Mouse (Mus musculus) macrophage (primary cell): ENCODE results near the gene Specc1. TPM values are rescaled to one million over a fixed set of nuclear protein-coding genes. Genes with fewer than 3 reads are reported as not detected.

ENCODE experiments used
- H3K27ac ChIP-seq: fragments of 350-480 bp; formaldehyde crosslinking; 2 replicates; pipeline ENCODE4 v1.9.0; 2021
- H3K36me3 ChIP-seq: fragments of 350-480 bp; formaldehyde crosslinking; 2 replicates; pipeline ENCODE4 v1.9.0; 2021; ENCODE audit errors: inconsistent target
- H3K4me3 ChIP-seq: fragments of 350-480 bp; formaldehyde crosslinking; 2 replicates; pipeline ENCODE4 v1.9.0; 2021; ENCODE audit errors: inconsistent target
- H3K79me2 ChIP-seq: fragments of 350-480 bp; formaldehyde crosslinking; 2 replicates; pipeline ENCODE4 v1.9.0; 2021; ENCODE audit errors: inconsistent target
- WGBS: methylation state at CpG from one replicate; pipeline ENCODE4 v1.1.7; 2026; ENCODE audit warnings: inconsistent platforms; ENCODE audit not compliant: missing documents; 5-methylcytosine and 5-hydroxymethylcytosine counted together
- polyA plus RNA-seq: library from polyadenylated mRNA; stranded (reverse); fragments of 250-400 nt; gene quantifications from 3 replicates; pipeline ENCODE4 v1.2.4, GENCODE M21; 2018; ENCODE audit warnings: inconsistent platforms

The Specc1 gene
- polyA plus RNA-seq, 1 experiment from 2014 or later, result 116 TPM

DNA sequence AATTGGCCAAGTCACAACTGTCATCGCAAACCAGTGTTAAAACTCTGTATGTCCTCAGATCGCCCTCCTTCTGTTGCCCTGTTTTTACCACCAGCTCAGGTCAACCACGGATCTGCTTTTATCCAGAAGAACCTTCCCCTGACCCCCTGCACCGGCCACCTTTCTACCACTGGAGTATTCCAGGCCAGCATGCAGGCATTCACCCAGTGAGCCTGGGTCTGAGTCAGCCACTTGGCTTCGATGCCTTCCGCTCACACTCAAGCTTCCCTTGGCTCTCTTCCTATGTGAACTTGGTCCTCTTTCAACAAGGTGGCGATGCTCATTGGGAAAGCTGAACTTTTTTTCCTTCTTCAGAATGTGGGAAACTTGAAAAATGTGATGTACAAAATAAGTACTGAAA lies 113.6 kb downstream of the Specc1 start:
- 96% methylated on average over 5 of the region's 7 CpGs for WGBS
- peaks cover 3% of the 10 kb centered on the region; the same call in 1 of the 2 replicates for H3K36me3 ChIP-seq

DNA sequence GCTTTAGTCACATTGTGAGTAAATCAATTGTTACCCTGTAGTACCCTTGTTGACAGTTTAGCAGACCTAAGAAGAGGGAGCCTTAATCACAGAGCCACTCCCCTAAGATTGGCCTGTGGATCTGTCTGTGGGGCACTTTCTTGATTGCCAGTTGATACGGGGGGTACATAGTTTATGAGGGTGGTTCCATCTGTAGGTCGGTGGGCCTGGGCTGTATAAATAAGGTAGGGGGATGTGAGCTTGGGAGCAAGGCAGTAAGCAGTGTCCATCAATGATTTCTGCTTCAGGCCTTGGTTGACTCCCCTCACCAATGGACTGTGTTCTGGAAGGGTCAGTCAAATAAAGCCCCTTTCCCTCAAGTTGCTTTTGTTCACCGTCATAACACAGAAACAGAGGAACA lies 115.8 kb downstream of the Specc1 start:
- peaks cover 26% of the 10 kb centered on the region for H3K79me2 ChIP-seq
- peaks cover 3% of the 10 kb centered on the region; the same call in 1 of the 2 replicates for H3K36me3 ChIP-seq
- no peak overlapping the region for H3K4me3 ChIP-seq
- no peak overlapping the region for H3K27ac ChIP-seq
- 98% methylated on average over 3 of the region's 3 CpGs for WGBS

More for the DNA sequence above, 113.6 kb downstream of the Specc1 start:
- no peak overlapping the region for H3K4me3 ChIP-seq
- H3K79me2 ChIP-seq, result peaks cover 40% of the 10 kb centered on the region; the same call in 1 of the 2 replicates
- H3K27ac ChIP-seq, result no peak overlapping the region

DNA sequence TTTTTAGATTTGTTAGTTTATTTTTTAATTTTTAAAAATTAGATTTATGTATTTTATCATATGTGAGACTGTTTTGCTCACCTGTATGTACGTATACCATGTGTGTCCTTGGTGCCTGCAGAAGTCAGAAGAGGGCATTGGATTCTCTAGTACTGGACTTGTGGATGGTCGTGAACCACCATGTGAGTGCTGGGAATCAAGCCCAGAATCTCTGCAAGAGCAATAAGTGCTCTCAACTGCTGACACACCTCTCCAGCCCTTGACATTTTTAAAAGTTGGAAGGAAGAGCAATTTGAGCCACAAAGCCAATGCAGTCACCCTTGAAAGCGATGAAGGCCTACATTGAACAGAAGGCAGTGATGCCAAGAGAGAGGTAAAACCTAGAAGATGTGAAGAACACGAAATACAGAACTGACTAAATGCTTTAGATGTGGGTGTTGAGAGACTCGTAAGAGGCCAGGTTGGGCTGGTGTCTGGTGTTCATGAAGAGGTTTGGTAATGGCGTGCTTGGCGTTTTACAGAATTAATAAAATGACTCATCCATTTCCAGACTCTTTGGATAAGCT lies 117.1 kb downstream of the Specc1 start:
- Histone ChIP-seq H3K4me3 (no peak overlapping the region), H3K36me3 (peaks cover 3% of the 10 kb centered on the region; the same call in 1 of the 2 replicates), H3K79me2 (peaks cover 26% of the 10 kb centered on the region), H3K27ac (no peak overlapping the region)
- WGBS, result 93% methylated on average over 7 of the region's 7 CpGs

DNA sequence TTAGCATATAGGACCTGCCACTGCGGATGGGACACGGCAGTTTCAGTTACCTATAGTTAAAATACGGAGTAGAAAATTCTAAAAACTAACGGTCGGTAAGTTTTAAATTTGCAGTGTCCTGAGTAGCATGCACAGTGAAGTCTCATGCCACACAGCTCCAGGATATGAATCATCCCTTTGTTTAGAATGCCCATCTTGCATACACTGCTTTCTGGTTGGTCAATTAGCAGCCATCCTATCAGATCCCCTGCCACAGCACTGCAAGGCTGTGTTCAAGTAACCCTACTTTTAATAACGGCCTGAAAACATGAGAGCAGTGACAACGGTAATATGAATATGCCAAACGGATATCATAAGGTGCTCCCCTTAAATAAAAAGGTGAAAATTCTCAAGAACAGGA lies 118.0 kb downstream of the Specc1 start:
- no peak overlapping the region for H3K4me3 ChIP-seq
- H3K27ac ChIP-seq, result peak overlapping the region; percentile 24
- WGBS, result 91% methylated on average over 8 of the region's 8 CpGs
- peaks cover 23% of the 10 kb centered on the region for H3K79me2 ChIP-seq
- H3K36me3 ChIP-seq, result peaks cover 3% of the 10 kb centered on the region; the same call in 1 of the 2 replicates

DNA sequence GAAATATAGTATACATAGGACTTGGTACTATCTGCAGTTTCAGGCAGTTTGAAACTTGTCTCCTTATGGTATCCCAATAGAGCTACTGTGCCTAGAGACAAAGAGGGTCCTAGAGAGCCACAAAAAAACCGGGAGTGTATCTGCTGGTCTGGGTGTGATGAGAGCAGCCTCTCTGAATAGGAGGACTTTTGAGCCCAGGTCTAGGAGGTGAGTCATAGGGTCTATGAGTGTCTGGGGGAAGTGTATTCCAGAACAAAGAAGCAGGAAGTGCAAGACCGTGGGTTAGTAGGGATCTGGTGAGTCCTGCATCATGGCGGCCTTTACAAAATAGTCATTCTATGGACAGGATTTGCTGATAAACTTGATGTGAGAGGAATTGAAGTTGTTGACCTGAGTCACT lies 118.5 kb downstream of the Specc1 start:
- Histone ChIP-seq H3K36me3 (peaks cover 3% of the 10 kb centered on the region; the same call in 1 of the 2 replicates), H3K27ac (peak overlapping the region; percentile 24), H3K4me3 (no peak overlapping the region), H3K79me2 (peaks cover 18% of the 10 kb centered on the region)
- 79% methylated on average over 3 of the region's 3 CpGs for WGBS

DNA sequence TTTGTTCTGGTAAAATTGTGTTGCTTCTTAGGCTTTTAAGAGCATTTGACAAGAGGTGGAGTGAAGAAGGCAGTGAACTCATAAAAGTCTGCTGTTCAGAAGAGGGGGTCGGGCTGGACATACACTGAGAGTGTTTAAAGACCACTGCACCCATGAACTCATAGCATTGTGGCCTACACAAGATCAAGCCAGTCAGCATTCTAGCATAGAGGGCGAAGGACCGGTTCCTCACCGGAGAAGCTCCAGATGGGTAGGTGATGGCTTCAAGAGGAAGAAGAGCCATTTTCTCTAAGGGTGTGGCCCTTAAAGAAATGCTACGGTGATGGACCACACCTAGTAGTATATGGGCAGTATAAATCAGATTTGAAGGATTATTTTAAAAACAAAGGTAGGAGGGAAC lies 119.0 kb downstream of the Specc1 start:
- WGBS, result 87% methylated on average over 5 of the region's 5 CpGs
- Histone ChIP-seq H3K4me3 (no peak overlapping the region), H3K79me2 (peaks cover 16% of the 10 kb centered on the region), H3K27ac (peak overlapping the region; percentile 24), H3K36me3 (peaks cover 3% of the 10 kb centered on the region; the same call in 1 of the 2 replicates)

DNA sequence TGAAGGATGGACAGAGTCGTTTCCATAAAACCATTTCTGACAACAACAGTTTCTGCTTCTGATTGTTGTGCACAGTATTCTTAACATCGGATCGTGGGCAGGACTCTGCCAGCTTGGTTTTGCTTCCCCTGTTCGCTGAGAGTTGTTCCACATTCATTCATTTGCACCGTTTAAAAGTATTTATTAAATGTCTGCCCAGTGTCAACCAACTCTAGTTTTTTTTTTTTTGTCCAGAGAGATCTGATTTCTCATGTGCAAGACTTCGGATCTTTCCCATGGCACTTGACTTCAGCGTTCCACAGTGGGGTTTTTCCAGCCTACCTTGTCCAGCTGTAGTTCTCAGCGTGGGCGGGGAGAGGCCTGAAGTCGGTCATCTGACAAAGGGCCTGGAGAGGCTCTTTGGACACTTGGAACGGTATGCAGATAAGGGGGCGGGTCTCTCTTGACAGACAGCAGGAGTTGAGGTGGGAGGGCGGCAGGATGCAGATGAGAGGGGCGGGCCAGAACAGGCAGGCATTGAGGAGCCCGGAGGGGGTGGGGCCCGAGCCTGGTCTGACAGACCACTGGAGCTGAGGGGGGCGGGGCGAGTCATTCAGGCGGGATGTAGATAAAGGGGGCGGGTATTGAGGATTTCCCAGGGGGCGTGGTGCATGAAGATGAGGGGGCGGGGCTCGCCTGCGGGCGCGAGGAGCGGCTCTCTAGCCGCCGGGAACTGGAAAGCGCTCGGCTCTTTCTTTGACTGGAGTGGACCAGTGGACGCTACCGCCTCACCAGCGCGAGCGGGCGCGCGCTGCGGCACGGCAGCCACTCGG lies 120.0 kb downstream of the Specc1 start:
- WGBS, result 11% methylated on average over 41 of the region's 42 CpGs
- Histone ChIP-seq H3K27ac (no peak overlapping the region), H3K4me3 (no peak overlapping the region; the same call in 1 of the 2 replicates), H3K36me3 (no peaks in the 10 kb centered on the region), H3K79me2 (peaks cover 20% of the 10 kb centered on the region)

DNA sequence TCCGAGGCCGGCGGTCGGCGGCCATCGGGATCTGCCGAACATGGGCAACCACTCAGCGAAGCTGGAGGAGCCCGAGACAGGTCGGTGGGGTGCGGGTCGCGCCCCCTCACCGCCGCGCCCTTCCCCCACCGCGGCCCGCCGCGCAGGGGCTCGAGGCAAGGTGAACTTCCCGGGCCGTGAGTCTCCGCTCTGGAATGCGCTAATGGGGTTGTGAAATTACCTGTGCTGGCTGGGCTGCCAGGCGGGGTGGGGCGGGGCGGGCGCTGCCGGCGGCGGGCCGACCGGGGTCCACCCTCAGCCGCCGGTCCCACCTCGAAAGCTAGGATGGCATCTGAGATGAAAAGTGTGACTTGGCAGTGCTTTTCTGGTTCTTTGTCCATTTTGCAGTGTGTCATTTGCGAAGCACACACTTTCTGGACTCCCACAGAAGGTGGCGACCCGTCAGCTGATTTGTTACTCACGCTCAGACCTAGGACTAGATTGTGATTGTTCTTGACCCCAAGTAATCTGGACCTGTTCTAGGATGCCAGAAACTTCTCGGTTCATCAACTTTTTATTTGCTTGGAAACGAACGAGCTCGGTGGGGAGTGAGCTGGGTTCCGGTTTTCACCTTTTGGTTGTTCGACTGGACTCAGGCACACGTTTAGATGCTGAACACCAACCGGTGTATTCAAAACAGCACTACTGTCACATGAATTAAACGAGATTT lies 120.7 kb downstream of the Specc1 start:
- no peak overlapping the region for H3K27ac ChIP-seq
- WGBS, result 5% methylated on average over 46 of the region's 51 CpGs

DNA sequence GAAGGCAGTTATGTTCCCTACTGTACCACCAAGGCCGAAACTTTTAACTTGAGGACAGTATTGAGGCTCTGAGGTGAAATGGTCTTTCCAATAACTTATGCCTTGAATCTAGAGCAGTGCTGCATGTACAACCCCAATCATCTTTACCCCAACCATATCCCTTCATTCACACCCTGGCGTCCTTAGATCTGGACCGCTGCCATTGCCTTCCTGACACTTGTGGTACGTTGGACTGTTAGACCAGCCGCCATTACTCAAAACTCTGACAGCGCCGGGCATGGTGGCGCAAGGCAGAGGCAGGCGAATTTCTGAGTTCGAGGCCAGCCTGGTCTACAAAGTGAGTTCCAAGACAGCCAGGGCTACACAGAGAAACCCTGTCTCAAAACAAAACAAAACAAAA lies 121.8 kb downstream of the Specc1 start:
- no peak overlapping the region for H3K27ac ChIP-seq
- H3K36me3 ChIP-seq, result no peaks in the 10 kb centered on the region
- H3K79me2 ChIP-seq, result peaks cover 38% of the 10 kb centered on the region
- H3K4me3 ChIP-seq, result no peak overlapping the region
- 98% methylated on average over 8 of the region's 10 CpGs for WGBS

More for the DNA sequence above, 120.7 kb downstream of the Specc1 start:
- H3K36me3 ChIP-seq, result no peaks in the 10 kb centered on the region
- peaks cover 28% of the 10 kb centered on the region for H3K79me2 ChIP-seq
- H3K4me3 ChIP-seq, result peak overlapping the region; percentile 38

DNA sequence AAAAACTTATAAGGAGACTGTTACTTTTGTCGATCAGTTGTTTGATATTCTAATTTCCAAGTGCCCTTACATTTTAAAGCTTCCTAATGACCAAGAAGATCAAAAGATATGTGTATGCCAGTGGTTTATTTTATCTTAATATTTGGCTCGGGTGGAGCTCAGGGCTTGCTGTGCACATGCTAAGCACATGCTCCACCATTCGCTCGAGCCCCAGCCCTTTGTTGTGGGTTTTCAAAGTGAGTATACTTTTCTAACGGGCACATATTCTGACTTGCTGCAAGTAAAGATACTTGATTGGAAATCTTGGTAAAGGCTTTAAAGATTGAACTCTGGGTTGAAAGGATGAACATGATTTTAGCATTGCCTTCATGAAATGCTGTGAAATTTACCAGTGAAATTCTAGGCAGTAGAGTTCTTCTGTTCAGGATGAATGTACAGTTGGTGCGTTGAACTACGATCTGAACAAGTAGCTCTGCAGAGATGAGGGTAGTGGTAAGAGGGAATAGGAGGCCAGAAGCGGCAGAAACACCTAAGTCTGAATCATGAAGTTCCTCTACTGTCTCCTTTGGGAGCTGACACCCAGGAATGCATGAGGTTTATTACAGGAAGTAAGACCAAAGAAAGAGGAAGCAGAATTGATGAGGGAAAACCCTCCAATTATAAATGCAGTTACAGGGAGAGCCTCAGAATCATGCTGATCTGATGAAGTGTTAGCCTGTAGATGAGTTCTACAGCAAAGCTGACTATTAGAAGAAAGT lies 122.7 kb downstream of the Specc1 start:
- Histone ChIP-seq H3K36me3 (no peaks in the 10 kb centered on the region), H3K79me2 (peaks cover 47% of the 10 kb centered on the region), H3K4me3 (no peak overlapping the region), H3K27ac (no peak overlapping the region)
- WGBS, result 76% methylated on average over 8 of the region's 8 CpGs

DNA sequence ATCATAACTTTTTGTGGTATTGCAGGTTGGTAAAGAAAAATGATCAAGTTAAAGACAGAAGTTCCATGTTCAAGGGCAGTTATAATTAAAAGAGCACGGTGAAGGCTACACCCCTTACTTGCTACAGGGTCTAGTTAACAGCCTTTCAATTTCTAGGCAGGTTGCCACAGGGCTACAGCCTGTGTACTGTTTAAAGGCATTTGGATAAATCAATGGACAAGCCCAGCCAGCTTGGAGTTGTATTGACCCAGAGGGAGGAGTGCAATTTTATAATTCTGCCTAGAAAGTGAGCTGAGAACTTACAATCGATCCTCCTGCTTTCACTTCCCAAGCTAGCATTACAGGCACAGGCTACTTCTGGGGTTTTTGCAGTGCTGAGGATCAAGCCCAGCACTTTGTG lies 123.9 kb downstream of the Specc1 start:
- 78% methylated on average over 2 of the region's 2 CpGs for WGBS
- peaks cover 59% of the 10 kb centered on the region for H3K79me2 ChIP-seq
- no peak overlapping the region for H3K27ac ChIP-seq
- H3K4me3 ChIP-seq, result no peak overlapping the region
- H3K36me3 ChIP-seq, result no peaks in the 10 kb centered on the region

DNA sequence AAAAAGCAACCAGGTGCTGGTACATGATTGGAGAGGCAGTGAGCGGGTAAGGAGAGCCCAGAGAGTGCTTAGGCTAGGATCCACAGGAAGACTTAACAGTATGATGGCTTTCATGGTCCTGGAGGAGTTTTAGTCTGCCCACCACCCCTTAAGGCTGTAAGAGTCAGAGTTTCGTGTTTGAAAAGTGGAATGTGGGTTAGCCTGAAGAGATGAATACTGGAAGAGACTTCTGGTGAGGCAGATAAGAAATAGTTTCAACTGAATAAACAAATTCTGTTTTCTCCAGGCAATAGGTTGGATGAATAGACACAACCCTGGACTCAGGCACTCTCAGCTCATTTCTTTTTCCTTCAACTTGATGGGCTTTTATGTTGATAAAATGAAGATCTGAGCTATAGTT lies 130.1 kb downstream of the Specc1 start:
- Histone ChIP-seq H3K36me3 (no peaks in the 10 kb centered on the region), H3K27ac (no peak overlapping the region), H3K4me3 (no peak overlapping the region), H3K79me2 (peaks cover 63% of the 10 kb centered on the region)
- 92% methylated on average over 2 of the region's 2 CpGs for WGBS

DNA sequence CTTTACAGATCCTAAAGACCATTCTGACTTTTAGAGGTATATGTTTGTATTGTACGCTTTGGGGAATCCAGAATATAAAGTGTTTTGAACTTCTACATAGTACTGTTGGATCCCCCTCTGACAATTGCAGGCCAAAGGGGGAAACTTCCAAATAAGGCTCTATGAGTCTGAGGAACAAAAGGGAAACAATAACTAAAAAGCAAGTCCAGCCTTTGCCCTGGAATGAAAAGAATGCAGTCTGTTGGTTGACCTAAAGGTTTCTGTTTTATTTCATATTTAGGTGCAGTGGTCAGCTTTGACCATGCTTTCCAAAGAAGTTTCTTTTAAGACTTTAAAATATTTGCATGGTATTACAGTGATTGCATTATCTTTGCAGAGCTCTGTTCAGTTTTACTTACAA lies 130.5 kb downstream of the Specc1 start:
- Histone ChIP-seq H3K36me3 (no peaks in the 10 kb centered on the region), H3K4me3 (no peak overlapping the region), H3K79me2 (peaks cover 59% of the 10 kb centered on the region), H3K27ac (no peak overlapping the region)
- WGBS, result 91% methylated on average over 1 of the region's 1 CpGs

DNA sequence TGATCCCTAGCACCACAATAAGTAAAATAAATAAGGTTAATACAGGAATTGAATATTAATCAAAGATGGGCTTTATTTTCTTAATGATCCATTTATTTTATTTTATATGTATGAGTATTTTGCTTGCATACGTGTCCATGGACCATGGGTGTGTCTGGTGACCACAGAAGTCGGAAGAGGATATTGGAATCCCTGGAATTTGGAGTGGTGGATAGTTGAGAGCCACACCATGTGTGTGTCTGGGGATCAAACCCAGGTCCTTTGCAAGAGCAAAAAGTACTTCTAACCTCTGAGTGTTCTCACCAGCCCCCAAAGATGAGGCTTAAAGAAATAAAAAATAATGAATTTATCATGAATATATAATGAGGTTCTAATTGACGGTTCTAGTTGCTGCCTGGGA lies 132.1 kb downstream of the Specc1 start:
- WGBS, result 93% methylated on average over 3 of the region's 3 CpGs
- Histone ChIP-seq H3K4me3 (no peak overlapping the region), H3K27ac (no peak overlapping the region), H3K79me2 (peaks cover 44% of the 10 kb centered on the region), H3K36me3 (no peaks in the 10 kb centered on the region)
